Mouse (Mus musculus) CH12F3 (cell line): ENCODE results near the gene Bcl2.

Source experiments
- in situ Hi-C: fragments of 300-500 bp; cut with MboI; formaldehyde crosslinking; loops from 2 replicates; pipeline ENCODE4 v1.14.3; 2020; ENCODE audit warnings: low sequenced_read_pairs

Bcl2 gene

DNA sequence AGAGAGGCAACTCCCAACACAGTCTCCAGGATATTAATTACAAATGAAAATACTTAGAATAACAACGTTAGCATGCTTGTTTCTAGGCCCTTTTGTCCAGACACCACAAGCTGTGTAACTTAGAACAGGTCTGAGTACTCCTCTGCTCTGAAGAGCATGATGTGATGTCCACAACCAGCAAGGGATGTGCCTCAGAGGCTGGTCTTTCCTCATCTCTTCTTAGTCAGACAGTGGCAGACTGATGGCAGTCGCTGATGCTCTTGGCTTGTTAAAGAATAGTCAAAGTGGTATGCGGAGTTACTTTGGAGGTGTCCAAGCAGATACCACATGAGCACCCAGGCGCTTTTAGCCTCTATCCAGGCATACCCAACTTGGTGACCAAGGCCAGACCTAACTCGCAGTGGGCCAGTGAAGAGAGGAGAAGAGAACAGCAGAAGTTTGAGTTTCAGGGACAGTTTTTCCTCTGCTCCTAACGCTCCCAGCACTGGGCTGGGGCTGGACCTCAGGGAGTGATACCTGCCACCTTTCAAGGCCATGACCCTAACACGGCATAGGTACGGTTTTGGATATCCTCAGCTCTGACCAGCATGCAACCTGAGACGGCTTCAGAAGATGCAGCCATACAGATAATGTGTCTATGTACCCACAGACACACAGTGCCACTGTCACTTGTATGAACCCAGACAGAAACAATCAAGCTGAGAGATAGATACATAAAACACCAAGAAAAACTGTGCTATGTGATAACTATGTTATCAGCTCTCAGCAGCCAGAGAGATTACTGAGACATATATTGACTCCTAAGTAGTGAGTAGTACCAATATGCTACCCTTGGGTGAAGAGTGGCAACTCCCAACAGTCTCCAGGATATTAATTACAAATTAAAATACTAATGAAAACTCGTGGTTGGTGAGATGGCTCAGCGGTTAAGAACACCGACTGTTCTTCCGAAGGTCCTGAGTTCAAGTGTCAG is 1.3 kb upstream of the Bcl2 start:
- in situ Hi-C loops, result loop anchor here (10.0 kb wide), 1 partner anchor 171 kb away; no protein-coding TSS in a partner anchor

DNA sequence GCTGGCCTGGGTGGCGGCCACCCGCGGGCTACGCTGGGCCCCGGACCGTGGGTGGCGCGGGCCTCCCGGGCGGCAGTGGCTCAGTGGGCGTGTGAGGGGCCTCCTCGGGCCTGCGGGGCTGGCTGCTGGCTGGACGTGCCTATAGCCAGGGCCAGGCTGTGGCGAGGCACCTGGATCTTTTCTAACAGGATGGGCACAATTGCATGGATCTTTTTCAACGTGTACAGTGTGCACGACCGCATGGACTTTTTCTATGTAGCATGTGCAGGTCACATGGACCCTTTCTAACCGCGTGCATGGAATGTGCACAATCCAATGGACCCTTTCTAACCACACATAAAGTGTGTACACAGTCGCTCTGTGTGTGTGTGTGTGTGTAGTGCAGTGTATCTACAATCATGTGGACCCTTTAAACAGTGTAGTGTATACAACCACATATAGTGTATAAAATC is 482 bp upstream of the Bcl2 start:
- in situ Hi-C loops, result loop anchor here (10.0 kb wide), 1 partner anchor 170 kb away; no protein-coding TSS in a partner anchor

DNA sequence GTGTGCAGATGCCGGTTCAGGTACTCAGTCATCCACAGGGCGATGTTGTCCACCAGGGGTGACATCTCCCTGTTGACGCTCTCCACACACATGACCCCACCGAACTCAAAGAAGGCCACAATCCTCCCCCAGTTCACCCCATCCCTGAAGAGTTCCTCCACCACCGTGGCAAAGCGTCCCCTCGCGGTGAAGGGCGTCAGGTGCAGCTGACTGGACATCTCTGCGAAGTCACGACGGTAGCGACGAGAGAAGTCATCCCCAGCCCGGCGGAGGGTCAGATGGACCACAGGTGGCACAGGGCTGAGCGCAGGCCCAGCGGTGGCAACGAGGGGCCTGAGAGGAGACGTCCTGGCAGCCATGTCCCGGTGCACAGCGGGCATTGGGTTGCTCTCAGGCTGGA is 1.7 kb downstream of the Bcl2 start:
- in situ Hi-C loops, result loop anchor here (10.0 kb wide), 1 partner anchor 168 kb away; no protein-coding TSS in a partner anchor

- in situ Hi-C loops, result loop anchor here (10.0 kb wide), 1 partner anchor 167 kb away; no protein-coding TSS in a partner anchor
These were observed 2.5 kb downstream of the Bcl2 start for GRCm38 (mm10) chr1:106711356-106712125.

DNA sequence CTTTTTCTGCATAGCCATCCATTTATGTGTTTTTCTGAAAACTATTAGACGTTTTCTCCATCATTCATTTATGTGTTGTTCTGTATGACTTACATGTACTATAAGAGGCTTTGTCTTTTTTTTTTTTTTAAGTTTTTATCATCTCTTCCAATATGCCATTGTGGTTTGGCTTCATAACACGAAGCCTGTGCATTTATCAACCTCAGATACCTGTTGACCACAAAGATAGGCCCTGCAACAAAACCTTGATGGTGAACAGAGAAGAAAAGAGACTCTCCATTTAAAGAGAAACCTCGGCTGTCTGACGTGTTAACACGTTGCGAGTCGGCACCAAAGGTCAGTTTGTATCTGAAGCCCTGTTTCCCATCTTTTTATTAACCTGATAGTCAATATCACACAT is 3.9 kb downstream of the Bcl2 start:
- in situ Hi-C loops, result loop anchor here (10.0 kb wide), 1 partner anchor 165 kb away; no protein-coding TSS in a partner anchor

- in situ Hi-C loops, result no loop called here
These were observed 6.8 kb downstream of the Bcl2 start for GRCm38 (mm10) chr1:106707036-106707880.

- in situ Hi-C loops, result no loop called here
These were observed 10.9 kb downstream of the Bcl2 start for GRCm38 (mm10) chr1:106703183-106703582.

DNA sequence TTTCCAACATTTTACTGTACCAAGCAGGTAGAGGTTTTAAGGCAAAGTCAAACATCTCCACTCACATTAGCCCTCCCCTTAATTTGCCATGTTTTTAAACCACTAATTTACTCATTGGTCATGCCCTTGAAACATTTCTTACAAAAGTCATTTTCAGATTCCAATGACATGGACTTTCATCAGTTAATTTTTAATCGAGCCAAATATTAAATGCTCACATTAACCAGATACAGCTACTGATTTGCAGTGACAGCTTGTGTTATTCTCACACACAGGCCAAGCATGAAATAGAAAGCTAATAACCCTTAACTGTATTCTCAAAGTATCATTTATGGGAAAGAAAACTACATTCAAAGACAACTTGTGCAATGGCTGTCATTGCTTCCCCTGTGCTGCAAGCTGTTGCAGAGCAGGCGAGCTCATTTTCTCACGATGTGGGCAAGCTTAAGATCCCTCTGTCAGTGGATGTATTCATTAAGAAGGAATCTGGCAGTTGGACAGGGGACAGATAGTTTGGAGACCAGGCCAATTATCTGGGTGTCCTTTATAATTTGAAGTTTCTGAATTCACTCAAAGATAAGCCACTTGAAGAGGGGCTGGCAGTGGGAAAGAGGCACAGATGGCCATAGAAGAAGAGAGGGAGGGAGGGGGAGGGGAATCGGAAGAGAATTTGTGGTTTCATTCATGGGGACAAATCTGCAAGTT is 11.5 kb downstream of the Bcl2 start:
- in situ Hi-C loops, result no loop called here

- in situ Hi-C loops, result no loop called here
These were observed 13.5 kb downstream of the Bcl2 start for GRCm38 (mm10) chr1:106700520-106701114.

- in situ Hi-C loops, result no loop called here
These were observed 17.6 kb downstream of the Bcl2 start for GRCm38 (mm10) chr1:106696472-106696871.

GRCm38 (mm10) chr1:106695649-106696048 is 18.4 kb downstream of the Bcl2 start:
- in situ Hi-C loops, result no loop called here

DNA sequence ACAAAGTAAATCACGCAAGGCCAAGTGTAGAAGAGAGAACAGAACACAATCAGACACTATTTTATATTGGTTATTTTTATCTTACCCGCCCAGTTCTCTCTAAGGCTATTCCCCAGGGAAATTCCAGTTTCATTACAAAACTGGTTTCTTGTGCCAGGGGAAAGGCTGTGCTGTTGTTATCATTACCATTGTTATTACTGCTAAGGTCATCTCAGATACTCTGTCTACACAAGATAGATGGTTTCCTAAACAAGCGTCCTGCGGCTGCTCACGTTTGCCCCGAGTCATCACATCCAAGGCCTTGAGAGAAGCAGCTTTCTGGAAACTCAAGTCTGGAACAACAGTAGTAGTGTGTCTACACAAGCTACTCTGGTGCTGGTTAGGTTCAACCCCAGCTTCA is 19.8 kb downstream of the Bcl2 start:
- in situ Hi-C loops, result no loop called here

GRCm38 (mm10) chr1:106692599-106692998 is 21.5 kb downstream of the Bcl2 start:
- in situ Hi-C loops, result no loop called here

GRCm38 (mm10) chr1:106690887-106691286 is 23.2 kb downstream of the Bcl2 start:
- in situ Hi-C loops, result no loop called here

DNA sequence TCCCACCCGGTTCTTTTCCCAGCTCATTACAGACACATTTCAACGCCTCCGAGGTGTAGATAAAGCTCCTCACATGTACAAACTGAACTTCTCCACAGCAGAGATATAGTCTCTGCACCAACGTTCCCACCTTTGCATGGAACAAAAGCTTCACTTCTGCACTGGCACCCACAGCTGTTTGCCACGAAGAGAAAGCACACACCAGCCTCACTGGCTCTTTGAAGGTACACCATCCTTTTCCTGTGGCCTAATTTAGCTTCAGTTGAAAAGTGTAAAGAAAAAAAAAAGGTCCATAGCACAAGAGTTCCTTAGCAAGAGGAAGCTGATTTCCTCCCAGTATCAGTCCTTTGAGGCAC is 25.9 kb downstream of the Bcl2 start:
- in situ Hi-C loops, result no loop called here

- in situ Hi-C loops, result no loop called here
These were observed 26.5 kb downstream of the Bcl2 start for GRCm38 (mm10) chr1:106687435-106688160.

GRCm38 (mm10) chr1:106685702-106686101 is 28.4 kb downstream of the Bcl2 start:
- in situ Hi-C loops, result no loop called here

DNA sequence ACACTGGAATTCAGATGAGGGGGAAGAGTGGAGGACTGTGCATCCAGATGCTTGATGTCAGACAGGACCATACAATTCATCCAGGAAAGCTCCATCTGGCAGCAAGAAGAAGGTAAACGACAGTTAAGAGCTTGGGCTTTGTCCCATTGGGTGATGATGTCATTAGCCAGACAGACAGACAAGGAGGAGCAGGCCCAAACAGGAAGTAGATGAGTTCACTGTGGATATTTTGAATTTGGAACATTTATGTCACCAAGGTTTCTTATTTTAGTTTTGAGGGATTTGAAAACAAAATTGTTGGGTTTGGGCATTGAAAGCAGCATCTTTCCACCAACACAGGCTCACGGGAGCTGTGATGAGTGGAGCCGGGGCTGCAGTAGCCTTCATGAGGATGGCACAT is 29.5 kb downstream of the Bcl2 start:
- in situ Hi-C loops, result no loop called here

DNA sequence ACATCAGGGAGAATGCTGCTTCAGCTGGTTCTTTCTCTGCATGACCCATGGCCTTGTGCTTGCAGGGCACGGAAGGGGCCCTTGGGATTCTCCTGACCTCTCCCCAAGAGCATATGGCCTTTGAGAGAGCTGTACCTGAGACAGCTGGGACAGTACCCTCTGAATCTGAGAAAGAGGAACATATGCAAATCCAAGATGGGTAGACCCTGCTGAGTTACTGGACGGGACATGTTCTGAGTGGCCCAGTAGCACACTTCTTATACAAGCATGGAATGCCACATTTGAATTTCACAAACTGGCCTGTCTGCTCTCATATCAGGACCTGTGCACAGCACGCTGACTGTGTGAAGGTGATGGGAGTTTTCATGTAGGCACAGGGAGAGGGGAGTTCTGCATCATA is 31.2 kb downstream of the Bcl2 start:
- in situ Hi-C loops, result no loop called here
